Mouse (Mus musculus): ENCODE measurements around the gene Gpr87.

DNA sequence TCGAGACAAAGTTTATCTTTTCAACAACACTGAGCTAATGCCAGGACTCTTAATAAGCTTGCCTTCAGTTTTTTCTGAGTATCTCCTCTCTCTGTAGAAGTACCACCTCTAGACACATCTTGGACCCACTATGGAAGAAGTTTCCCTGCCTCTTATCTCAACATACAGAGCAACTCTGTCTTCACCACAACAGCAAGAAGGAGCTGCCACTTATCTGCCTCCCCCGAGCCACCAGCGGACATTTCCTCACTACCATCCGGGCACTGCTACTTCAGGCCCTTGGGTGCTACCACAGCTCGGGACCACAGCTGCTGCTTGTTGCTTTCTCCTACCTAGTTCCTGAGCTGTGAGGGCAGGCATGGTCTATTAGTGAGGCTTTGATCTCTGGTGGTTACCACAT lies 61.7 kb downstream of the Gpr87 start:
- TF ChIP-seq CTCF (IDR thresholded peaks at IDR 0.05; ENCODE audit: borderline replicate concordance, insufficient read depth, low read depth, low read length) (no peak), POLR2A (IDR thresholded peaks at IDR 0.05; ENCODE audit: borderline replicate concordance, insufficient read depth, low read length) (no peak)
